Comparison of ENCODE assay signal across 28 mouse cellular contexts in the genomic region with DNA sequence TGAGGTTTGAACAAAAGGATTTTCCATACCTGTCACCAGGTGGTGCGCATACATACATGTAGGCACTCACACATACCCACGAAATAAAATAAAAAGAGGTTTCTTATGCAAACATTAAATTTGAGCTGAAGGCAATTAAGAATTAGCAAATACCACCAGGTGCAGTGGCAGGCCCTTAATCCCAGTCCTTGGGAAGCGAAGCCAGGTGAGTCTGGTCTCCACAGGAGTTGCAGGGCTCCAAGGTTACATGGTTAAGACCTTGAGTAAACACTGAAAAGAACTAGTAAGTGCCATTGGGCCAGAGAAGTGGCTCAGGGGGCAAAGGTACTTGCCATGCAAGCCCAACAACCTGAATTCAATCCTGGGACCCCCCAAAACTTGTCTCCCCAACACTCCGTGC. TPM values are rescaled to one million over a fixed set of nuclear protein-coding genes. Genes with fewer than 3 reads are reported as not detected.
A peak's percentile ranks its signal among the peaks of the same experiment; 100 is the strongest.
DNase-seq lines count a peak whose midpoint lies in the region; ATAC-seq and TF ChIP-seq lines count a peak whose summit lies in the region.
"Had no signal": no experiment of that assay in that cellular context is flagged by ENCODE, and none has a peak within 500 bp of the region (broad histone marks: within the 10 kb centered on the region; RNA-seq: fewer than 3 reads in every experiment).

No protein-coding gene starts in this region.

- peaks cover 5% of the 10 kb centered on the region; the same call in 1 of the 2 replicates for H3K4me1 ChIP-seq in stomach, embryonic 15.5 days
- H3K4me1 ChIP-seq in stomach, postnatal 0 days (replicated peaks; ENCODE audit: control insufficient read depth, insufficient read depth): no peaks in the 10 kb centered on the region
- H3K4me1 ChIP-seq: embryonic facial prominence, embryonic 10.5 days; forebrain, embryonic 12.5 days; forebrain, embryonic 15.5 days had no signal

- H3K4me2 ChIP-seq in stomach, embryonic 15.5 days: no peak overlapping the region
- H3K4me2 ChIP-seq in stomach, postnatal 0 days (replicated peaks; ENCODE audit: low read depth): no peak overlapping the region
- H3K4me2 ChIP-seq: embryonic facial prominence, embryonic 13.5 days; forebrain, embryonic 12.5 days; forebrain, embryonic 15.5 days; heart, embryonic 12.5 days; heart, embryonic 15.5 days; hindbrain, embryonic 14.5 days had no signal

- no peak for TF ChIP-seq CTCF in stomach, postnatal 0 days (IDR thresholded peaks at IDR 0.05; ENCODE audit: low read depth)

- no peaks in the 10 kb centered on the region for H3K36me3 ChIP-seq in stomach, embryonic 15.5 days
- no peaks in the 10 kb centered on the region for H3K36me3 ChIP-seq in stomach, postnatal 0 days (ENCODE audit: control insufficient read depth, insufficient read depth, low read length)
- H3K36me3 ChIP-seq: embryonic facial prominence, embryonic 10.5 days; embryonic facial prominence, embryonic 13.5 days; forebrain, embryonic 12.5 days; forebrain, embryonic 15.5 days; heart, embryonic 12.5 days; heart, embryonic 15.5 days had no signal

- ATAC-seq in stomach, embryonic 15.5 days (ENCODE audit: insufficient read depth, low FRiP score, low read depth): peak; percentile 40; the same call in 1 of the 2 replicates
- ATAC-seq in stomach, postnatal 0 days (ENCODE audit: low FRiP score, low TSS enrichment): no peak
- ATAC-seq: forebrain, embryonic 15.5 days had no signal

- H3K27ac ChIP-seq in stomach, embryonic 15.5 days: no peak overlapping the region
- H3K27ac ChIP-seq in stomach, postnatal 0 days (replicated peaks): no peak overlapping the region
- H3K27ac ChIP-seq: embryonic facial prominence, embryonic 10.5 days; embryonic facial prominence, embryonic 13.5 days; forebrain, embryonic 12.5 days; forebrain, embryonic 15.5 days; heart, embryonic 15.5 days; hindbrain, embryonic 14.5 days had no signal

- H3K9ac ChIP-seq in stomach, embryonic 15.5 days: no peak overlapping the region
- no peak overlapping the region for H3K9ac ChIP-seq in stomach, postnatal 0 days (ENCODE audit: low read length)
- H3K9ac ChIP-seq: embryonic facial prominence, embryonic 13.5 days; forebrain, embryonic 12.5 days; forebrain, embryonic 15.5 days; heart, embryonic 12.5 days; heart, embryonic 15.5 days; hindbrain, embryonic 14.5 days had no signal

- WGBS in stomach, embryonic 15.5 days: 78% methylated on average over 4 of the region's 4 CpGs
- 68% methylated on average over 4 of the region's 4 CpGs for WGBS in stomach, postnatal 0 days

- TF ChIP-seq EP300 in stomach, postnatal 0 days (optimal IDR thresholded peaks at IDR 0.05): no peak

- H3K27me3 ChIP-seq in stomach, embryonic 15.5 days (replicated peaks): no peaks in the 10 kb centered on the region
- H3K27me3 ChIP-seq in stomach, postnatal 0 days (ENCODE audit: control insufficient read depth, insufficient read depth, low read length): no peaks in the 10 kb centered on the region

- DNase-seq in lung, adult 18-20 months: peak; percentile 22 to 53
- no peak for DNase-seq in lung, postnatal 14 days
- DNase-seq in stomach, postnatal 0 days (ENCODE audit: low spot score): no peak
- peak; percentile 34 for DNase-seq in lung, postnatal 25 days (ENCODE audit: low spot score)
- no peak for DNase-seq in natural killer cell, adult 2 months (ENCODE audit: low spot score in 2 of 2)
- no peak for DNase-seq in spleen, adult 12 weeks (ENCODE audit: low spot score)
- DNase-seq: adrenal gland, adult 2 months; adrenal gland, postnatal 14 days; B cell, adult 2 months; cerebellum, adult 11 months; cerebellum, adult 2 months; cerebellum, adult 9-11 months; cerebellum, postnatal 25 days; embryo, embryonic 11 days; gastrocnemius, postnatal 25 days; heart, adult 18-20 months; heart, postnatal 10 days; heart, postnatal 4 days had no signal

- H3K9me3 ChIP-seq in stomach, embryonic 15.5 days: no peaks in the 10 kb centered on the region
- H3K9me3 ChIP-seq in stomach, postnatal 0 days (ENCODE audit: control insufficient read depth, low read length): no peaks in the 10 kb centered on the region
- H3K9me3 ChIP-seq: embryonic facial prominence, embryonic 10.5 days; embryonic facial prominence, embryonic 13.5 days; forebrain, embryonic 12.5 days; forebrain, embryonic 15.5 days; heart, embryonic 12.5 days; heart, embryonic 15.5 days had no signal

- H3K4me3 ChIP-seq in stomach, embryonic 15.5 days (replicated peaks): no peak overlapping the region
- no peak overlapping the region for H3K4me3 ChIP-seq in stomach, postnatal 0 days (ENCODE audit: low read depth, low read length)
- H3K4me3 ChIP-seq: embryonic facial prominence, embryonic 10.5 days; embryonic facial prominence, embryonic 13.5 days; erythroblast, embryonic 14.5 days; forebrain, embryonic 12.5 days; forebrain, embryonic 15.5 days; heart, embryonic 12.5 days; heart, embryonic 15.5 days had no signal

RNA-seq across cellular contexts. Expression of a gene that starts 7.1 kb away (rescaled TPM):
- 12.8 and 13.3 TPM in 2 replicates for polyA plus RNA-seq in stomach, embryonic 15.5 days (2015; fragmentation: Nextera tagmentation; extraction: Ambion mirVana)
- 9.9 and 10.1 TPM in 2 replicates for polyA plus RNA-seq in stomach, postnatal 0 days (2015; fragmentation: Nextera tagmentation; extraction: Ambion mirVana)

RNA-seq across cellular contexts. Expression of a gene that starts 26.6 kb away (rescaled TPM):
- polyA plus RNA-seq in stomach, embryonic 15.5 days (2015; fragmentation: Nextera tagmentation; extraction: Ambion mirVana): 2.0 and 2.2 TPM in 2 replicates
- polyA plus RNA-seq in stomach, postnatal 0 days (2015; fragmentation: Nextera tagmentation; extraction: Ambion mirVana): 0.36 and 0.39 TPM in 2 replicates
- polyA plus RNA-seq: adrenal gland, adult 2 months; erythroblast, embryonic 14.5 days; gonadal fat pad, adult 2 months had no signal

RNA-seq across cellular contexts. Expression of a gene that starts 29.5 kb away (rescaled TPM):
- 195 and 208 TPM in 2 replicates for polyA plus RNA-seq in stomach, embryonic 15.5 days (2015; fragmentation: Nextera tagmentation; extraction: Ambion mirVana)
- 98.6 and 101 TPM in 2 replicates for polyA plus RNA-seq in stomach, postnatal 0 days (2015; fragmentation: Nextera tagmentation; extraction: Ambion mirVana)

RNA-seq across cellular contexts. Expression of a gene that starts 50.1 kb away (rescaled TPM):
- polyA plus RNA-seq in stomach, embryonic 15.5 days (2015; fragmentation: Nextera tagmentation; extraction: Ambion mirVana): 10.8 and 13.1 TPM in 2 replicates
- 3.3 and 4.1 TPM in 2 replicates for polyA plus RNA-seq in stomach, postnatal 0 days (2015; fragmentation: Nextera tagmentation; extraction: Ambion mirVana)

RNA-seq across cellular contexts. Expression of a gene that starts 56.9 kb away (rescaled TPM):
- polyA plus RNA-seq in stomach, embryonic 15.5 days (2015; fragmentation: Nextera tagmentation; extraction: Ambion mirVana): 189 and 205 TPM in 2 replicates
- polyA plus RNA-seq in stomach, postnatal 0 days (2015; fragmentation: Nextera tagmentation; extraction: Ambion mirVana): 290 and 292 TPM in 2 replicates

Comparison
In these comparisons a context has a peak if more than half of its experiments do, and no peak if none do; other contexts are left out.
1. DNase-seq: peak in lung, adult 18-20 months (2 of 2) and lung, postnatal 25 days (single experiment); none in lung, postnatal 14 days (single experiment), stomach, postnatal 0 days (single experiment), natural killer cell, adult 2 months (0 of 2) and spleen, adult 12 weeks (single experiment).